Mouse (Mus musculus): ENCODE results near the gene Zmiz1.
A peak's percentile ranks its signal among the peaks of the same experiment; 100 is the strongest.

The Zmiz1 gene

DNA sequence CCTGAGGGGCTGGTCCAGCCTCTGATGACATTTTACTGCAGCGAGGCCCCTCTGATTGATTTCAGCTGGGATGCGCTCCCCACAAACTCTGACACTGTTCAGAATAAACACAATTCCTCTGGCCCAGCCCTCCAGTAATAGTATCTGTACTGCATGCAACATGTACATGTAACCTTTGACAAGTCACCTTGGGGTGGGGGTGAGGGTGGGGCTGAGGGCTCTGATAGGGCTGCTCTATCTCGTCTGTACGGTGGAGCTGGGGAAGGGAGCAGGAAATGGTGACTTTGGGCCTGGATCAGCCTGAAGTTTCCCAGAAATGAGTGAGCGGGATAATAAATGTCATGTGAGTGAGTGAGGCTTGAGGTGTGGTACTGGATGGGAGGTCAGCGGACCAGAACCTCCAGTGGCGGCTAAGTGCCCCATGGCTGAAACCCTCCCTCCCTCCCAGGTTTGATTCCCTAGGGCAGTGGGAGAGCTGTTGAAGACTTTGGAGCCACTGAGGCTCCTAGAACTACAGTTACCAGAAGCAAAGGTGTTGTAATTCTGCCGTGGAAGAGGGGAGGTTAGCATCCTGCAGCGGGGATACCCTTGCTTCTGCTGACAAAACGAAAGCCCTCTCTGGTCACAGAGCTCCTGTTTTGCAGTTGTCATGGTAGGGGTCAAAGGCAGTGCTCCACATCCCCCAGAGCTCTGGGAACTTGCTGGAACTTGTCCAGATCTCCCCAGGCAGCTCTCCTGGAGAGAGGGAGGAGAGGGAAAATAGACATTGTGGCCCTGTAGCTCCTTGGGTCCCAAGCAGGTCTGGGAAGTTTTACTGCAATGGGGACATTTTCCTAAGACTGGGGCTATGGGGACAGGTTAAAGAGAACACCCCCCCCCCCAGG lies 153.1 kb downstream of the Zmiz1 start:
- no peak for DNase-seq (ENCODE audit: low read depth, low spot score)

DNA sequence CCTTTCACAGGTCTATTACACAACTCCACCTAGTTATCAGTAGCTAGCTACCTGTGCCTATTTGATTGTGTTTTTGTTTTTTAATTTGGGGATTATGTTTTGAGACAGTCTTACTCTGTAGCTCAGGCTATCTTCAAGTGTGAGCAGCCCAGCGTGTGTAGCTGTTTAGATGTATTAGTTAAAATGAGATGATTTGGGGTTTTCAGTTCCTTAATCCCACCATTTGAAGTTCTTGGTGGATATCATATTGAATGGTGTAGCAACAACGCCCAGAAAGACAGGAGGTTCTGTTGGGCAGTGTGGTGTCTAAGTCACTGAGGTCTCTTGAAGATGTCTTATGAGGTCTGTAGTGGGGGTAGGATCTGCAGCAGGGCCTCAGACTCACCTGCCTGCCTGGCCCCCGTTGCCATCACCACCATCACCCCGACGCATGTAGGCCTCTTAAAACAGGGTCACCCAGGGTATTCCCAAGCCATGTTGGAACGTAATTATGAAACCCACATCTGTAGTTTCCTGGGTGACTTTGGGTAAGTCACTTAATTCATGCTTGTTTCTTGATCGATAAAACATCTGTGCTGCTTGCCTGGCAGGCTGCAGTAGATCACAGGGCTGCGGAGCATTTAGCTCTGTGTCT lies 155.1 kb downstream of the Zmiz1 start:
- DNase-seq (ENCODE audit: low read depth, low spot score), result no peak

DNA sequence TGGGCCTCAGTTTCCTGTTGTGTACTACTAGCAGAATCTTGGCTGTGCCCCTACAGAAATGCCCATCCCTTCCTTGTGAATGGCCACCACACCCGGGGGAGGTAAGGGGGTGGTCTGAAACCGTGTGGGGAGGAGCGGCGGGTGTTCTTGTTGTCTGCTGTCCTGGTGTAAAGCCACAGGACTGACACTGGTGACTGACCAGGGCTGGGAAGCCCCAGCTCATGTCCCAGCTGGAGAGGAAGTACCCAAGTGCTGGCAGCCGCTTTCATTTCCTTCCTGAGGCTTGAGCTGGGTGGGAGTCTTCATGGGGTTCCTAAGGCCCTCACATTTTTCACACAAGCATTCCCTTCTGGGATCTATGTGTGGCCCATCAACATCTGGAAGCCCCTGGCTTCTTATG lies 155.7 kb downstream of the Zmiz1 start:
- no peak for DNase-seq (ENCODE audit: low read depth, low spot score)

DNA sequence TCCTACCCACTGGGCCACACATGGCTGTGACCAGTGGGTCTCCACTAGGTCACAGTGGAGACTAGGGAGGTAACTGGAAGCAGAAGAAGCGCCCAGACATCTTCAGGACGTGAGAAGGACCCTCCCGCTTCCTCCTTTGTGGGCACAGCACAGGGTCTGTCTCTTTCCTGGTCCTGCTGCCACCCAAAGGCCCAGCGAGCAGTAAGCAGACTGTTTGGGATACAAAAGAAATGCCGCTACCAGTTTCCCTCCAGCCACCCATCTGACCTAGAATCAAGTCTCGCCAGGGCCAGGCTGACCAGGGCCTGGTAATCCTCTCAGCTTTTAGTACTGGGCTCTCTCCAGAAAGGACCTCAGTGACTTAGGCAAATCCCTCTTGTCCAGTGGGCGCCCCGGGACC lies 156.6 kb downstream of the Zmiz1 start:
- no peak for DNase-seq (ENCODE audit: low read depth, low spot score)

DNA sequence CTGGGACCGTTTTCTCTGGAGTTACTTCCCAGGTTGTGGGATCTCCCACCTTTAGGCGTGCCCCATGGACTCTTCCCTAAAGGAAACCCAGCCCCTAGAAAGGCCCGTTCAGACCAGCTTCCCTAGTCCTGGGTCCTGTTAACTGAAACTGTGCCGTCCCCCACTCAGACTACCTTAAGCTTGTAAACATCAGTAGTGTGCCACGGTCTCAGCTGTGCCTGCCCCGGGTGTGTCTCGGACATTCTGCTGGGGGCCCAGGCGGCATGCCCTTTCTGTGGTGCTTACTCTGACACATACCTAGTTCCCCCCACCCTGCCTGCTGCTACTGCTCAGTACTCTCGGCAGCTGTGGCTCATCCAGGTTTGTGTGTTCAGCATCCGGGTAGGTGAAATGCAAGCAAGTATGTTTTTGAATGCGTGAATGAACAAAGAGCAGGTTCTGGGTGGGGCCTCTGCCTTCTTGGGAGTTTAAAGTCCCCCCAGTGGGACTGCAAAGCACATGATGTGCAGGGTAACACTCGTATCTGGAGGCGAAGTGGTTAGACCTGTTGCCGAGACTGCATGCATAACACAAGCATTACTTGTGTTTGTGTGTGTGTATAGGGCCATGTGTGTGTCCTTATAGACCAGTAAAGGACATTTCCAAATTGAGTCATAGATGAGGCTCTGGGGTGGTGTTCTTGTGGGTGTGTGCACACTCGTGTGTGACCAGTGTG lies 157.2 kb downstream of the Zmiz1 start:
- no peak for DNase-seq (ENCODE audit: low read depth, low spot score)

DNA sequence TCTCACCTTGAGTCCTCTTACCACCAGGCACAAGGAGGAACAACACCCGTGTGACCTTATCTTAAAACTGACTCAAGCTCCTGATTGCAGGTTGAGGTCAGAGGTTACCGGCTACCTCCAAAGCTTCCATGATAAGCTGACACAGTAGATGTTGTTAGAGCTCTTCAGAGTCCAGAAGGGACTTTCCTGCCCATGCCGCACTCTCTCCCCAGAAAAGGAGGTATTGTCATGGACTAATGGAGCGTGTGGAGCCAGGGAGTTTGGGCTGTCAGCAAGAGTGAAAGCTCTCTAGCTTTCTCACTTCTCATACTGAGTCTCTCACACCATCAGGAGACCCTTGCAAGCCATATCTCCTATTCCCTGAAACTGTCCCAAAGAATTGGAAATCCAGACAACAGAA lies 158.3 kb downstream of the Zmiz1 start:
- DNase-seq (ENCODE audit: low read depth, low spot score), result no peak

DNA sequence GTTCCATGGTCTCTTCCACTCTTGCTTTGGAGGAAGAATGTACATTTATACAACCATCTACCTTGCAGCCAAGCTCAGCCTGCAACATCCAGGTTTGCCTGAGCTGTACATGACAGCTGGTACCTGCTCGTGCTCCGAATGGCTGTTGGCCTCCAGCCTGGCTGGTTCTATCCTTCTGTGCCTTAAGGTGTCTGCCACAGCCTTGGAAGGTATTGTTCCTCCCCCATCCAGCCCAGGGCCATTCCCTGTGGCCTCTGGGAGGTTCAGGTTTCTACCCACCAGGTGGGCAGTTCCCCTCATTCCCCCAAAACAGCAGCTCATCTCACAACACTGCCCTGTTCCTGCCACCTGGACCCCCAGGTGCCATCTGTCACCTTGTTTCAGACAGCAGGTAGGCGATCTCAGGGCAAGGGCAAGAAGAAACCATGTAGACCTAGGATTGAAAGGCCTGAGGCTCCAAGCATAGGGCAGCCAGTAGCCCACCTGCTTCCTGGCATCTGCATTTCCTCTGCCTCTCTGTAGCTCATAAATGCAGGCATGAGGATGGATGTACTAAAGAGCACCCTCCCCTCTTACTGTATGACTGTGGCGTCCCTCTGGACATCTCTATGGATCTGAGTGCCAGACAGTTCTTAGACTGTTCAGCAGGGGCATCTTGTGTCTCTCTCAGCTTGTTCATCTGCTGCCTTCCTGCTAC lies 160.2 kb downstream of the Zmiz1 start:
- peak; percentile 88 for DNase-seq (ENCODE audit: low read depth, low spot score)

DNA sequence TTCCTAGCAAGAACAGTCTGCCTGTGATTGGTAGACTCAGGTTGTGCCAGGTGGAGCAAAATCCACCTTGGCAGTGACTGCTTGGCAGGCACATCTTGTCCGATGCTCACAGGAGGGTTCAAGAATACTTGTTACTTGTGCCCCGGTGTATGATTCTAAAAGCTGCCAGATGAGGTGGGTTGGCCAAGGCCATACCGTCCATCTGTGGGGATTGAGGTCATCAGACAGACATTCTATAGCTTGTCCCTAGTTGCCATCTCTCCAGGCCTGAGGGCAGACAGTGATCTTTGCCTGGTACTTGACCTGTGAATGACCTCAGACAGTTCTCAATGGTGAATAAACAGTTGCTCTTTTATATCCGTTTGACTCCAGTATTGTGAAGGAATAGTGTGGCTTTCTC lies 161.8 kb downstream of the Zmiz1 start:
- peak; percentile 82 for DNase-seq (ENCODE audit: low read depth, low spot score)

DNA sequence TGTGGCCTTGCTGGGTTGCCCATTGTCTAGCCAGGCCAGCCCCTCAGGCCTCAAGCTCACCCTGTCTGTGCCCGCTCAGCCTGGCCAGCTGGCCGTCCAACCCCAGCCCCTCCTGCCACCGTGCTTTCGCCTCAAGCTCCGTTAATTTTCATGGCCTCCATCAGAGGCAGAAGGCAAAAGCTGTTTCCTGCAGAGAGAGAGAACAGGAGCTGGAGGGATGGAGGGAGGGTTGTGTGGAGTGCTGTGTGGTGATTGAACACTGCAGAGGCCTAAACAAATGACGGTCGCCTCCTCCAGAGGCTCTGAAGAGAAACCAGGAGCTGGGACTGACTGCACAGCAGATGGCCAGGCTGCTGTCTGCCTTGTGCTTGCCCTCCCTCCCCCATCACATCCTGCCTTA lies 164.7 kb downstream of the Zmiz1 start:
- DNase-seq (ENCODE audit: low read depth, low spot score), result peak; percentile 90

DNA sequence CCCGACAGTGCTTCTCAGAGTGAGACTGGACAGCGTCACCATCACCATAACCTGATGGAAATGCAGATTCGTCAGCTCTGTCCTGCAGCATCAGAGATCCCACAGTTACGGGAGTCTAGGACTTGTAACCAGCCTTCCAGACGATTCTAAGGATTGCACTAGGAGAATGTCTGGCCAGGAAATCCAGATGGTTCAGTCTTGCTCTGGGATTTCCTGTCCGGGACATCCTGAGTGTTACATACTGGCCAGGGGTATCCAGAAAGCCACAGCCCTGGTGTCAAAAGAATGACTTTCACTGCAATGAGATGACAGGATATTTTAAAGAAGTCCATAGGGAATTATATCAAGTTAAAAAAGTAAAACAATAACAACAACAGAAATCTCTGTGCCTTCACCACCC lies 165.7 kb downstream of the Zmiz1 start:
- no peak for DNase-seq (ENCODE audit: low read depth, low spot score)

DNA sequence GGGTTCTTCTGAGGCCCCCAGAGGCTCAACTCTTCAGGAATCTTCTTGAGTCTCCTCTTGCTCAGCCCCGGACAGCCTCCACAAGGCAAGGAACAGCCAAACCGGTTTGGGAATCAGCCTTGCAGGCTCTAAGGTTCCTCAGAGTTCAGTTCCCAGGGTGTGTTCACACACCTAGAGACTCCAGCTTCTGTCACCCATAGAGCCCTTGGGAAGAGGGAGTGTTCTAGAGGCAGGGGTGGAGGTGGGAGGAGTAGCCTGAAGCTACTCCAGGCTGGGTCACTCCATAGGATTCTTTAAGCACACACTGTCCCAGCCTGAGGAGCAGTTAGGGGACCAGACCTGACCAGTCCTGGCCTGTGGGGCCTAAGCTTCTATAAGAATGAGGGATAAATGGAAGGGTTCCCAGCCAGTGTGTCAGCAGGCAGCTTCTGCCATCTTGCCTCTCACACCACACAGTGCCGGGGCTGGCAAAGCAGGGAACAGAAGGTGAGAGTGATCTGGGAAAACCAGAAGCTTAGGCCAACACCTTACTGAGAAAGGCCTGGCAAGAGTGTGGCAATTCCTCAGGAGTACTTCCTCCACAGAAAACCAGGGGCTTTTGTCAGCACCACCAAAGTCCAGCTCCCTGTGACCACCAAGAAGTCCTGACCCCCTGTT lies 168.7 kb downstream of the Zmiz1 start:
- DNase-seq (ENCODE audit: low read depth, low spot score), result peak; percentile 81

DNA sequence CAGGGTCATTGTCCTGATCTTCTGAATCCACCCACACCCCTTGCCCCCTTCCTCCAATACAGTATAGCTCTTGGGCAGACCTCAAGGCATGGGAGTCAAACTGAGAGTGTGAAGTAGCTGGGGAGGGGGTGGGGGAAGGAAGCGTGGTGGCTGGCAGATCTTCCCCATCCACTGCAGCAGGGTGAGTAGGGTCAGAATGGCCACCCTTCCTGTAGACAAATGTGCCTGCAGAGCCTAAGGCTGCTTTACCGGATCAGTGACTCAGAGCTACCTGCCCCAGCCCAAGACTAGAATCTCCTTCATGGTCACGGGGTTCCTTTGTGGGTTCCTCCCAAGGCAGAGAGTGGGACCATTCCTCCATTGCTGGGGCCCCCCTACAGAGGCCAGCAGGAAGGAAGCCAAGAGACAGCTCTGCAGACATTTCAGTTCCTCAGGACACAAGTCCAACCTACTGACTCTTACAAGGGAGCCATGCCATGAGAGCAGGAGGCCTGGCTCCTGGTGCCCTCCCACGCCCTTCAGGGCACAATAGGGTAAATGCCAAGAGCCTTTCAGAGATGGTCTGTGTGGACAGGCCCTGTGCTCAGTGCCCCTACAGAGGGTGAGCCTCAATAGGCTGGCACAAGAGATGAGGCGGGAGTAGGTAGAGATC lies 169.6 kb downstream of the Zmiz1 start:
- DNase-seq (ENCODE audit: low read depth, low spot score), result no peak

DNA sequence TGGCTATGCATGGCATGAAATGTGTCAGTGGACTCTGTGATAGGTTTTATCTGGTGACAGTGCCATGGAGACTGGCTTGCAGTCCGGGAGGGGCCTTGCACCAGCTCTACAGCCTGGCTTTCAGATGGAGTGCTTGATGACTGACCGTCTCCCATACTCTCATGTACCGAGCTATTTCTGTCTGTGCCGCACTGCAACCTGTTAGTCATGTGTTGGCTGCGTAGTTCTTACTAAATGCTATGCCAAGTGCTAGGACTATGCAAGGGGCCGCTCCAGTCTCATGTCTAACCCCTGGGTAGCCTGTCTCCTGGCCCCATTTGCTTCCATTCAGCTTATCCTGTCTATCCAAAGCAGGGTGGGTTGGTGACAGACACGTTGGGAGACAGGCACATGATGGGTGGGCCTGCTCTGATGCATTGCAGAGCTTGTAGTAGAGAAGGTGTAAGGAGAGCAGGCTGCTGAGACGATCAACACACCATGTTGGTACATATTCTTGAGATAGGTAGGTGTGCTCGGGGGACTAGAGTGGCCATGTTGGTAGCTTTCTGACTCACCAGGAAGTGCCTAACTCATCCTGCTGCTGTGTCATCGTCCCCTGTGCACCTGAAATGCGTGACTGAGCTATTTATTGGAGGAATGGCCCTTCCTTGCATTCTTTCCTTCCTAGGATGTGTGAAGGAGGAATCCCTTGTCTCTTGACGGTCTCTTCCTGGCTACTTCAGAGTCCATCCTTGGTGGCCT lies 171.1 kb downstream of the Zmiz1 start:
- peak; percentile 85 for DNase-seq (ENCODE audit: low read depth, low spot score)

DNA sequence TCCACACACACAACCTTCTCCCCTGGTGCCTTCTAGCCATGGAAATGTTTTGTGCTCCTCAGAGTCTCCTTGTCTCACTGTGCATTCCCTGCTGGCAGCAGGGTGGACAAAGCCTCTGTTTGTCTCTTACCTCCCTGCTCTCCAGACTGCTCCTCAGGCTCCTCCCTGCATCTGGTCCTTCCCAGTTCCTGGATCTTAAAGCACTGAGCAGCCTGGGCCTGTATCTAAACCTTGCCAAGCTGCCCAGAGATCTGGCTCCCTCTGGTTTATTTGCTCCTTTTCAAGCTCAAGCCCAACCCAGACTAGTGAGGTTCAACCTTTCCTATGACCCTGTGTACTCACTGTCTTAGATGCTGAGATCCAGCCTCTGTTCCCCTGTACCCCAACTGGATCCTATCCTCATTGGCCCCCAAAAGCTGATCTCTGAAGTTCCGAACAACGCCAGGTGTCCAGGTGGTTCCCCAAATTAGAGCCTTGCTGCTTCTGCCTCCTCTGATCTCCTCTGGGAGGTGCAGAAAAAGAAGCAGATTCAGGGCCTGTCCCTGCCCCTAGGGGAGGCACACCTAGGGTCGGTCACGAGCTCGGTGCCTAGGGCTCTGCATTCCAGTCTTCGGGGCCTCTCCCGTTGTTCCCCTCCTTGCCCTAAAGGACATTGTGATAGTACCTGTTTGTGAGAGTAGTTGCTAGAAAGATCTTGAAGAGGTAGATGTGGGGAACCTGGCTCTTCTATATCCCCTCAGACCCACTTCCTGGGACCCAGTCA lies 171.8 kb downstream of the Zmiz1 start:
- DNase-seq (ENCODE audit: low read depth, low spot score), result peak; percentile 79

DNA sequence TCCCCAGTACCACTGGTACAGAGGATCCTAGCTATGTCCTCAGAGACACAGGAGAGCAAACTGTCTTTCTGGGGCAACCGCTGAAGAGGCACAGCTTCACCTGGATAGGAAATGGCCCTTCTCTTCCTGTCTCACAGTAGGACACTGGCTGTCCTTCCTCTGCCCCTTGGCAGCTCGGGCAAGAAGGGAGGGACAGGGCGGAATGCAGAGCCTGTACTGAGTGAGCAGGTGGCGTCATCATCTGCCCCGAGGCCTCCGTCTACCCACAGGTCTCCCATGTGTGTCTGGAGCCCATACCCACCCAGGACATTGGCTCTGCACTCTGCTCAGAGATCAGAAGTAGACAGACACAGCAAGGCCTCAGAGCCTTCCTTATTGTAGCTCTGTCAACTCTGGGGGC lies 172.5 kb downstream of the Zmiz1 start:
- DNase-seq (ENCODE audit: low read depth, low spot score), result peak; percentile 83

DNA sequence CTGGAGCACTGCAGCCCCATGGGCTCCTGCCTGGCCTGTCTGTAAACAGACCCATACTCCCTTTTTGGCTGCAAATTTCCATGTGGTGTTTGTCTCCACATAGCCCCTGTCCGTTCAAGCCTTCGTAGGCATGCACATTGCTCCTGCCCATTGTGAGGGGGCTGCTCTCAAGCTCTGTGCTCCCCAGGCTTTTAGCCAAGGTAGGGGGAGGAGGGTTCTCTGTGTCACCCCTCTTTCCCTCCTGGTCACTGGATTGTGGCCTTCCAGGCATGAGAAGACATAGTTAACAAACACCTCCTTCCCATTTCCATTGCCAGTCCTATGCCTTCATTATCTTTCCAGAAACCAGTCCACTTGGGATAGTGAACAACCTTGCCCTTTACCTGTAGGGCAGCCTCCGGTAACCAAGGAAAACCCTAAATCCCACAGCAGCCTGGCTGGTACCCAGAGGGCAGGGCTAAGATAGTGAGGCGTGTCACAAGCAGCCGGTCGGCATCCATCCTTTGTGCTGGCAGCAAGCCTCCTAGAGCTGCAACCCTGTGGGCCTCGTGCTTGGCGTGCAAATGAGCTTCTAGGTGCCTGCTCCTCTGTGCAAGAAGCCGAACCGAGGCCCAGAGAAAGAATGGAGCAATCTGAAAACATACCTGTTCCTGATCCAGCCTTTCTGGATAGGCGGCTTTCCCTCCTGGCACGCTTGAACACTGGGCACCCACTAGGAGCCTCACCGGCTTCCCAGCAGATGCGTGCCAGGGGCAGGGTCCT lies 174.7 kb downstream of the Zmiz1 start:
- peak; percentile 81 for DNase-seq (ENCODE audit: low read depth, low spot score)

DNA sequence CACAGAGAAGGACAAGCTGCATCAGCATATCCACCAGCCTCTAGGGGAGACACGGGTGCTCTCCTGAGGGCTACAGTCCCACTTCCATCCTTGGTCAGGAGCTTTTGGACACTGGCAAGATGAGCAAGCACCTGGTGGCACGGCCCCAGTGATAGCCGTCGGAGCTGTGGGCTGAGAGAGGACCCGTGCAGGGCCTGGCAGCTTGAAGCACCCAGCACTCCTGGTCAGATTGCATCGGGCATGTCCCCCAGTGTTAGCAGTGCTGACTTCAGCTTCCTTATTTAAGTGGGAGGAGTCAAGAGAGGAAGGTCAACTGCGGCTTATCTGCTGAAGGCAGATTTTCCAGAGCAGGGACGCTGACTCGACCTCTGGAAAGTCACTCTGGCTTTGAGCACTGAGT lies 175.3 kb downstream of the Zmiz1 start:
- DNase-seq (ENCODE audit: low read depth, low spot score), result no peak

DNA sequence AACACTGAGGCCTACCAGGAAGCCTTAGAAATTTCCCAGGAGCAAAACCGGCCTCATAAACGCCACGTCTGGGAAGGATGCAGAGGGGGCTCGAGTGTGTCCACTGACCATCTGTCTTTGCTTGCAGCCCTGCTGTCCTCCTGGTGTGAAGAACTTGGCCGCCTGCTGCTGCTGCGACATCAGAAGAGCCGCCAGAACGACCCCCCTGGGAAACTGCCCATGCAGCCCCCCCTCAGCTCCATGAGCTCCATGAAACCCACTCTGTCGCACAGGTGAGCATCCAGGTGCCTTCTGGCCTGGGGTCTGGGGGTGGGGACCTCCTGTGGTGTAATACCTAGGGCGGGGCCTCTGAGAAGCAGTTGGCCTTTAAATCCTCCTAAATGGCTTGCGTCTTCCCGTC lies 176.8 kb downstream of the Zmiz1 start:
- no peak for DNase-seq (ENCODE audit: low read depth, low spot score)

DNA sequence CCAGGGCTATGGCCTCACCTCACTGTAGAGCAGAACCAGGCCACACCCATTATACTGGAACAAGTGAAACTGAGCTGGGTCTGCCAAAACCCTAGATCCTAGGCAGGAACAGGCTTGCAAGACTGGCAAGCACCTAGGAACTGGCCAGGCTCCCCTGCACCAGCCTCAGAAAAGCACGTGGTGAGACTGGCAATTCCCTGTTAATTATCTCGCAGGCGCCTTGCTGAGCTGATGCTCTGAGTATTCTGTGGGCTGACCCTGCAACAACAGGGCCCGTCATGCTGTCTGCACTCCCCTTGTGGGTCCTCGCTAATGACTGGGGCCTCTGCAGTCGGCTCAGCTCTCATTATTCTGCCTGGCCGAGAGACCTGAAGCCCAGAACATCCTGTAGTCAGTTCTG lies 177.3 kb downstream of the Zmiz1 start:
- DNase-seq (ENCODE audit: low read depth, low spot score), result peak; percentile 94
